Mouse (Mus musculus) midbrain, embryonic 13.5 days (tissue): ENCODE measurements around the gene Optn. TPM values are rescaled to one million over a fixed set of nuclear protein-coding genes. Genes with fewer than 3 reads are reported as not detected.

Experiments
- ATAC-seq: fragments of 200-750 bp; cut with Nextera tagmentation; 2 replicates; pipeline ENCODE4 v1.8.0; 2017; ENCODE audit warnings: mild to moderate bottlenecking, moderate TSS enrichment, moderate library complexity
- H3K27ac ChIP-seq: fragments of 300-500 bp; sonication (generic); 2 replicates; pipeline ENCODE4 v1.5.1; 2015; ENCODE audit warnings: inconsistent platforms, mild to moderate bottlenecking, moderate library complexity
- H3K27me3 ChIP-seq: fragments of 300-500 bp; sonication (generic); 2 replicates; pipeline ENCODE4 v1.6.1; 2015; ENCODE audit warnings: mild to moderate bottlenecking, inconsistent platforms
- H3K36me3 ChIP-seq: fragments of 300-500 bp; sonication (generic); 2 replicates; pipeline ENCODE4 v1.6.1; 2015; ENCODE audit warnings: mild to moderate bottlenecking, inconsistent platforms
- H3K4me1 ChIP-seq: fragments of 300-500 bp; sonication (generic); replicated peaks from 2 replicates; pipeline ENCODE4 v1.6.1; 2015; ENCODE audit warnings: inconsistent platforms
- H3K4me2 ChIP-seq: fragments of 300-500 bp; sonication (generic); replicated peaks from 2 replicates; pipeline ENCODE4 v1.6.1; 2015; ENCODE audit warnings: moderate library complexity, mild to moderate bottlenecking, inconsistent platforms
- H3K4me3 ChIP-seq: fragments of 300-500 bp; sonication (generic); replicated peaks from 2 replicates; pipeline ENCODE4 v1.5.1; 2015; ENCODE audit warnings: mild to moderate bottlenecking, inconsistent platforms
- H3K9ac ChIP-seq: fragments of 300-500 bp; sonication (generic); replicated peaks from 2 replicates; pipeline ENCODE4 v1.6.1; 2015; ENCODE audit warnings: mild to moderate bottlenecking, inconsistent platforms
- H3K9me3 ChIP-seq: fragments of 300-500 bp; sonication (generic); 2 replicates; pipeline ENCODE4 v1.6.1; 2016; ENCODE audit warnings: mild to moderate bottlenecking, inconsistent platforms
- WGBS: fragments of 180-500 bp; shearing (Covaris S2); methylation state at CpG from one replicate; pipeline ENCODE4 v1.1.7; 2015; 5-methylcytosine and 5-hydroxymethylcytosine counted together
- polyA plus RNA-seq: library from polyadenylated mRNA; unstranded; fragments of >200 nt; fragmentation: Nextera tagmentation; extraction: Ambion mirVana; gene quantifications from 2 replicates; pipeline ENCODE4 v1.2.1, GENCODE M21; 2015

Optn gene
- polyA plus RNA-seq, 1 experiment from 2014 or later = 5.8 TPM

DNA sequence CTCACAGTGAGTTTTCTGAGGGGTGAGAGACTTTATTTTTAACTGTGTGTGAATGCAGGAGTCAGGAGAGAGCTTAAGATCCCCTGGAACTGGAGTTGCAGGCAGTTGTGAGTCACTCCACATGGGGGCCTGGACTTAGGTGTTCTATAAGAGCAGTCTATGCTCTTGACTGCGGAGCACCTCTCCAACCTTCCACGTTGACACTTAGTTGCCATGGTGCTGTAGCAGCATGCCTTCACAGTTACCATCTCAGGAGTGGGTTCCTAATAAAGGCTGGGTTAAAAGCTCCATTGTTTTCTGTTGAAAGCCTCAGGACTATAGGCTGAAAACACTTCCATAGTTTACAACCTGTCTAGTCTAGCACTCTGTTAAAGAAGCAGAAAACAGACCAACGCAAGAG, 26.5 kb downstream of the Optn start:
- Histone ChIP-seq H3K9me3 (no peaks in the 10 kb centered on the region), H3K27ac (no peak overlapping the region), H3K36me3 (no peaks in the 10 kb centered on the region), H3K4me2 (no peak overlapping the region), H3K4me1 (no peaks in the 10 kb centered on the region; the same call in none of the 2 replicates), H3K9ac (no peak overlapping the region), H3K4me3 (no peak overlapping the region), H3K27me3 (no peaks in the 10 kb centered on the region)
- WGBS = 45% methylated on average over 3 of the region's 3 CpGs
- no peak for ATAC-seq

DNA sequence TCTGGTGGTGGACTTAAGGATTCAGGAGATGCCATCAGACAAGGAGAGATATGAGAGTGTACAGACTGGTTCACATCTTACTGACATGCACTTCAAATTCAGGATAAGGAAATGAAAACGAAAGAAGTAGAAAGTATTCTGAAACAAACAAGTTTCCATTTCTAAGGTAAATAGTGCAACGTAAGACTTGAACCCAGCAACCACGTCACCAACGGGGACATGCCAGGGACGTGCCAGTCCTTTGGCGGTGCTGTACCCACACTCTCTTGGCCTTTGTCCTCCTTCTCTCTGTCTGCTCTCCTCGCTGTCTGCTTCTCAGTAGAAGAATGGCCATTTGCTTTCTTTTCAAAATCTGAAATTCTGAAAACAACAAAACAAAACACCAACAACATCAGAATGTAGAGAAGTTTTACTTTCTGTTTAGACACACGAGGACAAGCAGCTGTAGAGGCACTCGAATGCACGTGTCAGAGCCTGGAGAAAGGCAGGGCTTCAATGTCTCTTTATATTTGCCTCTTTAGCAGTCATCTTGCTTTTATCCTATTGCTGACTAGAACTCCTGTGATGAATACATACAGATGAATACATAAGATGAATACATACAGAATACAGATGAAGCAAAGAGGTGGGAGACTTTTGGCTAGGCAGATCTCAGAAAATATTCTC, 27.3 kb downstream of the Optn start:
- H3K4me3 ChIP-seq = no peak overlapping the region
- H3K36me3 ChIP-seq = no peaks in the 10 kb centered on the region

DNA sequence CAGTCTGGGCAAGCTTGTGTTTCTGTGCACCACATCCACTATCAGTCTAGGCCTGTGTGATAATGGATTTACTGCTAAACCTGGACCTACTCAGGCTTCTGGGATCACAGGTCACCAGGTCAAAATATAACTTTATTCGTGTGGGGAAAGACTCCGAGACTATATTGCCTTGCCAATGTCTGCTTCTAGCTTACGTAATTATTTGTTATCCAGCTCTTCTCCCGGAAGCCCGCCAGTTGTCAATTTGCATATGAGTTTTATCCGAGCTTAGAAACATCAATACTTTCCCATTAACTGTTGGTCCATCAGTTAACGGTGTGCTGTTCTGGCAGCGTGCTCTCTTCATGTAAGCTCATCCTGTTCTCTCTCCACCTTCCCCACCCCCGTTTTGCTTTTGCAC, 28.6 kb downstream of the Optn start:
- Histone ChIP-seq H3K4me2 (no peak overlapping the region), H3K27ac (no peak overlapping the region), H3K9me3 (no peaks in the 10 kb centered on the region), H3K27me3 (no peaks in the 10 kb centered on the region), H3K9ac (no peak overlapping the region), H3K4me3 (no peak overlapping the region), H3K4me1 (no peaks in the 10 kb centered on the region; the same call in none of the 2 replicates), H3K36me3 (no peaks in the 10 kb centered on the region)
- no peak for ATAC-seq
- WGBS = 81% methylated on average over 9 of the region's 9 CpGs

More for the DNA sequence above, 27.3 kb downstream of the Optn start:
- ATAC-seq = no peak
- H3K9me3 ChIP-seq = no peaks in the 10 kb centered on the region
- no peaks in the 10 kb centered on the region; the same call in none of the 2 replicates for H3K4me1 ChIP-seq
- H3K27ac ChIP-seq = no peak overlapping the region
- H3K9ac ChIP-seq = no peak overlapping the region
- no peaks in the 10 kb centered on the region for H3K27me3 ChIP-seq
- no peak overlapping the region for H3K4me2 ChIP-seq
- 73% methylated on average over 10 of the region's 10 CpGs for WGBS

GRCm38 (mm10) chr2:5034801-5035200, 29.1 kb downstream of the Optn start:
- Histone ChIP-seq H3K4me2 (no peak overlapping the region), H3K36me3 (no peaks in the 10 kb centered on the region), H3K27ac (no peak overlapping the region), H3K27me3 (no peaks in the 10 kb centered on the region), H3K4me1 (no peaks in the 10 kb centered on the region; the same call in none of the 2 replicates), H3K4me3 (no peak overlapping the region), H3K9ac (no peak overlapping the region), H3K9me3 (no peaks in the 10 kb centered on the region)
- no peak for ATAC-seq
- 90% methylated on average over 8 of the region's 8 CpGs for WGBS

DNA sequence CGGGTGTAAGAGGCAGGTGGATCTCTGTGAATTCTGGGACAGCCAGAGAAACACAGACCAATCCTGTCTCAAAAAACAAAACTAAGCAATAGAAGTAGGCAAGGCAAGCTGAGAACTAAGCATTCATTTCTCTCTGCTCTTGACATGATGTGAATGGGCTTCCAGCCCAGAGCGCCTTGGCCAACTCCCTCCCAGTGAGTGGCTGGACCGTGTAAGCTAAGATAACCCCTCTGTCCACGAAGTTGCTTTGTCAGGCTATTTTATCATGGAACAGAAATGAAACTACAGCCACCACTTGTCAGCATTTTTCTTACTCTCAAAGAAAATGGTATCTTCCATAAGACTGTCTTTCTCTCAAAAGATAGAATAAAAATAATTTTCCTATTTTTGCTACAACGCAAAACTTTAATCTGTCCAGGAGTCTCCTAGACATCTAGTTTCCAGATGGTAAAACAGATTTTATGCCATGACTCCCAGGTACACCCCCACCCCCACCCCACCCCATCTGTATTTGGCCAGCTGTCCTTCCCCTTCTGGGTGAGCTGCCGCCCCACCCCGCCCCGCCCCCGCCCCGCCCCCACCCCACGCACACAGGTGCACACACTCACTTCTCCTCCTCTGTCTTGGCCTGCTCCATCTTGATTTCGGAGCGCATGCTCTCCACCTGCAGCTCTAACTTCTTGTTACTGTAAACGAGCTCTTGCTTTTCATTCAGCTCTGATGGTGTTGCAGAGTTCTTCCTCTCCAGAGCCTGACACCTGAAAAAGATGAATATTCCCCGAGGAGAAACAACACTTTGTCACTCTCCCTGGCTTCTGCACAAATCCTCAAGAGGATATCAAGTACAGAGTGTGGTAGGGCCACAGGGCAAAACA, 30.1 kb downstream of the Optn start:
- Histone ChIP-seq H3K9me3 (no peaks in the 10 kb centered on the region), H3K4me2 (no peak overlapping the region)
- 69% methylated on average over 14 of the region's 15 CpGs for WGBS

GRCm38 (mm10) chr2:5032665-5033064, 31.2 kb downstream of the Optn start:
- H3K9ac ChIP-seq = no peak overlapping the region
- 79% methylated on average over 5 of the region's 5 CpGs for WGBS
- ATAC-seq = no peak
- no peaks in the 10 kb centered on the region for H3K36me3 ChIP-seq
- no peak overlapping the region for H3K4me2 ChIP-seq
- H3K27ac ChIP-seq = no peak overlapping the region
- no peaks in the 10 kb centered on the region for H3K27me3 ChIP-seq
- H3K9me3 ChIP-seq = no peaks in the 10 kb centered on the region
- no peak overlapping the region for H3K4me3 ChIP-seq
- H3K4me1 ChIP-seq = no peaks in the 10 kb centered on the region; the same call in none of the 2 replicates

More for the DNA sequence above, 30.1 kb downstream of the Optn start:
- ATAC-seq = no peak
- no peaks in the 10 kb centered on the region for H3K27me3 ChIP-seq
- no peak overlapping the region for H3K4me3 ChIP-seq
- H3K4me1 ChIP-seq = no peaks in the 10 kb centered on the region; the same call in none of the 2 replicates
- no peaks in the 10 kb centered on the region for H3K36me3 ChIP-seq
- H3K9ac ChIP-seq = no peak overlapping the region
- H3K27ac ChIP-seq = no peak overlapping the region

- no peak for ATAC-seq
- no peak overlapping the region for H3K4me3 ChIP-seq
- H3K4me2 ChIP-seq = no peak overlapping the region
- WGBS = 91% methylated on average over 7 of the region's 7 CpGs
- no peaks in the 10 kb centered on the region for H3K9me3 ChIP-seq
- no peak overlapping the region for H3K9ac ChIP-seq
- H3K4me1 ChIP-seq = no peaks in the 10 kb centered on the region
- H3K27ac ChIP-seq = no peak overlapping the region
- no peaks in the 10 kb centered on the region for H3K36me3 ChIP-seq
- H3K27me3 ChIP-seq = no peaks in the 10 kb centered on the region
Observed at GRCm38 (mm10) chr2:5031215-5031614, 32.6 kb downstream of the Optn start.

DNA sequence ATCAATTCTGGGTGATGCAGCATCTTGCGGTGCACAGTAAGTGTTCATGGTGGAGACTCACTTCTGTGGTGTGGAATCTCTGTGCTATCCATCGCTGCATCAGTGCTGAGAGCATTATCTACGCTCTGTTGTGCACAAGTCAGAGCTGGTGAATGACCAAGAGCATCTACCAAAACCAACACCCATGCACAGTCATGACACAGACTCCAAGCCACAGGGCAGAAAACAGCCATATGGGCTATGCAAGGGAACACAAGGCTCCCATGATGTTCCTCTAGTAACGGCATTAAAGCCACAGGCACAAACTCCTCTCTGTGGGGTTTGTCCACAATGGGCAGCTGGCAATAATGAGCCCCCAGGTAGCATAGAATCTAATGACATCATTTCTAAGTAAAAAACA, 34.0 kb downstream of the Optn start:
- ATAC-seq = no peak
- Histone ChIP-seq H3K27ac (no peak overlapping the region), H3K27me3 (no peaks in the 10 kb centered on the region), H3K9me3 (no peaks in the 10 kb centered on the region), H3K4me1 (no peaks in the 10 kb centered on the region), H3K9ac (no peak overlapping the region), H3K4me3 (no peak overlapping the region), H3K4me2 (no peak overlapping the region), H3K36me3 (no peaks in the 10 kb centered on the region)
- WGBS = 82% methylated on average over 4 of the region's 4 CpGs

- no peaks in the 10 kb centered on the region for H3K27me3 ChIP-seq
- no peak for ATAC-seq
- no peak overlapping the region for H3K4me3 ChIP-seq
- H3K9ac ChIP-seq = no peak overlapping the region
- no peak overlapping the region for H3K27ac ChIP-seq
- no peaks in the 10 kb centered on the region for H3K9me3 ChIP-seq
- 76% methylated on average over 7 of the region's 7 CpGs for WGBS
- H3K4me2 ChIP-seq = no peak overlapping the region
- no peaks in the 10 kb centered on the region for H3K4me1 ChIP-seq
- H3K36me3 ChIP-seq = no peaks in the 10 kb centered on the region
Observed at GRCm38 (mm10) chr2:5028047-5028446, 35.8 kb downstream of the Optn start.

- H3K4me1 ChIP-seq = no peaks in the 10 kb centered on the region
- H3K27ac ChIP-seq = no peak overlapping the region
- WGBS = 58% methylated on average over 6 of the region's 6 CpGs
- H3K36me3 ChIP-seq = no peaks in the 10 kb centered on the region
- no peaks in the 10 kb centered on the region for H3K9me3 ChIP-seq
- H3K9ac ChIP-seq = no peak overlapping the region
- no peak overlapping the region for H3K4me3 ChIP-seq
- no peak overlapping the region for H3K4me2 ChIP-seq
- no peaks in the 10 kb centered on the region for H3K27me3 ChIP-seq
- no peak for ATAC-seq
Observed at GRCm38 (mm10) chr2:5027057-5027456, 36.8 kb downstream of the Optn start.

DNA sequence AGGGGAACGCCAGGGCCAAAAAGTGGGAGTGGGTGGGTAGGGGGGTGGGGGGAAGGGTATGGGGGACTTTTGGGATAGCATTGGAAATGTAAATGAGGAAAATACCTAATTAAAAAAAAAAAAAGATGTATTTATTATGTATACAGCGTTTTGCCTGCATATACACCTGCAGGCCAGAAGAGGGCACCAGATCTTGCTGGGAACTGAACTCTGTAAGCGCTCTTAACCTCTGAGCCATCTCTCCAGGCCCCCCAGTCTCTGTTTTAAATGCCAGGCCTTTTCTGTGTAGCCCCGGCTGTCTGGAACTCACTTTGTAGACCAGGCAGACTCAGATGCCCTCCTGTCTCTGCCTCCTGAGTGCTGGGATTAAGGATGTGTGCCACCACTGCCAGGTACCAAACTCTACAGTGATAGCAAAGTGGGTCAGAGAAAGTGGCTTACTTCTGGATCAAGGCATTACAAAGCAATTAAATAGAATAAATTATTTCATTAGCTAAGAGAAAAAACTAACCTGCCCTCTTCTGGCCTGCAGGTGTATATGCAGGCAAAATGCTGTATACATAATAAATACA, 38.6 kb downstream of the Optn start:
- WGBS = 55% methylated on average over 4 of the region's 4 CpGs
- Histone ChIP-seq H3K9me3 (no peaks in the 10 kb centered on the region), H3K27ac (no peak overlapping the region), H3K36me3 (no peaks in the 10 kb centered on the region), H3K4me2 (no peak overlapping the region), H3K4me3 (no peak overlapping the region), H3K9ac (no peak overlapping the region), H3K27me3 (no peaks in the 10 kb centered on the region), H3K4me1 (no peaks in the 10 kb centered on the region)
- ATAC-seq = no peak

GRCm38 (mm10) chr2:5023699-5024399, 40.0 kb downstream of the Optn start:
- ATAC-seq = no peak
- H3K9ac ChIP-seq = no peak overlapping the region
- no peaks in the 10 kb centered on the region for H3K27me3 ChIP-seq
- no peak overlapping the region for H3K4me3 ChIP-seq
- H3K9me3 ChIP-seq = no peaks in the 10 kb centered on the region
- no peaks in the 10 kb centered on the region for H3K36me3 ChIP-seq
- no peaks in the 10 kb centered on the region for H3K4me1 ChIP-seq
- no peak overlapping the region for H3K4me2 ChIP-seq
- 85% methylated on average over 14 of the region's 14 CpGs for WGBS
- H3K27ac ChIP-seq = no peak overlapping the region
